Mouse (Mus musculus): ENCODE data around the gene Psmd3. TPM values are rescaled to one million over a fixed set of nuclear protein-coding genes. Genes with fewer than 3 reads are reported as not detected.
"Not testable (repeated sequence)": the region's sequence is repeated elsewhere in the genome, so short reads cannot be mapped to it uniquely, and the experiment has no call there.

Gene Psmd3
- 54.6 and 69.7 TPM in 2 replicates for total RNA-seq (2014; rRNA removed)
- 158 TPM in 2 replicates for polyA plus RNA-seq (2012; rRNA removed)

GRCm38 (mm10) chr11:98681786-98682745 lies at the start of gene Psmd3:
Psmd3 (plus strand) TSS chr11:98682554.
- Histone ChIP-seq H3K27ac (replicated peaks; ENCODE audit: insufficient read depth, low read depth, low read length) (peak within 1 kb of the TSS; percentile 56), H3K4me3 (ENCODE audit: insufficient read depth, low read depth, low read length) (peak within 1 kb of the TSS; percentile 79), H3K79me2 (ENCODE audit: control insufficient read depth, insufficient read depth, low read length) (peaks cover 9% of the 10 kb centered on the region; the same call in 1 of the 2 replicates), H3K9ac (ENCODE audit: low read depth, low read length) (peak within 1 kb of the TSS; percentile 82), H3K36me3 (ENCODE audit: control insufficient read depth, insufficient read depth, low read length) (peaks cover 10% of the 10 kb centered on the region; the same call in 1 of the 2 replicates), H3K27me3 (ENCODE audit: control insufficient read depth, insufficient read depth, low read length) (no peaks in the 10 kb centered on the region), H3K4me1 (ENCODE audit: control insufficient read depth, insufficient read depth, low read length) (peaks cover 5% of the 10 kb centered on the region)
- peak; percentile 93 for DNase-seq (ENCODE audit: extremely low read depth, low read depth, low spot score)
- WGBS: 4% methylated on average over 45 of the region's 45 CpGs
- TF ChIP-seq POLR2A (IDR thresholded peaks at IDR 0.05; ENCODE audit: extremely low read depth, insufficient read depth, low read length): peak; percentile 83
- TF ChIP-seq CTCF (IDR thresholded peaks at IDR 0.05; ENCODE audit: low read depth, low read length): no peak

- H3K79me2 ChIP-seq (ENCODE audit: control insufficient read depth, insufficient read depth, low read length); H3K4me3 ChIP-seq (ENCODE audit: insufficient read depth, low read depth, low read length); H3K36me3 ChIP-seq (ENCODE audit: control insufficient read depth, insufficient read depth, low read length); H3K9ac ChIP-seq (ENCODE audit: low read depth, low read length); H3K27me3 ChIP-seq (ENCODE audit: control insufficient read depth, insufficient read depth, low read length); H3K4me1 ChIP-seq (ENCODE audit: control insufficient read depth, insufficient read depth, low read length); H3K27ac ChIP-seq (replicated peaks; ENCODE audit: insufficient read depth, low read depth, low read length); DNase-seq (ENCODE audit: extremely low read depth, low read depth, low spot score): not testable (repeated sequence)
- 30% methylated on average over 10 of the region's 10 CpGs for whole genome bisulfite sequencing
- peak; percentile 44 for TF ChIP-seq CTCF (IDR thresholded peaks at IDR 0.05; ENCODE audit: low read depth, low read length)
Observed at GRCm38 (mm10) chr11:98635312-98635970, 46.9 kb upstream of the Psmd3 start.

- Histone ChIP-seq H3K79me2 (ENCODE audit: control insufficient read depth, insufficient read depth, low read length) (no peaks in the 10 kb centered on the region), H3K27ac (replicated peaks; ENCODE audit: insufficient read depth, low read depth, low read length) (no peak overlapping the region), H3K36me3 (ENCODE audit: control insufficient read depth, insufficient read depth, low read length) (no peaks in the 10 kb centered on the region), H3K27me3 (ENCODE audit: control insufficient read depth, insufficient read depth, low read length) (no peaks in the 10 kb centered on the region), H3K4me3 (ENCODE audit: insufficient read depth, low read depth, low read length) (no peak overlapping the region), H3K4me1 (ENCODE audit: control insufficient read depth, insufficient read depth, low read length) (no peaks in the 10 kb centered on the region), H3K9ac (ENCODE audit: low read depth, low read length) (no peak overlapping the region)
- no peak for TF ChIP-seq POLR2A (IDR thresholded peaks at IDR 0.05; ENCODE audit: extremely low read depth, insufficient read depth, low read length)
- TF ChIP-seq CTCF (IDR thresholded peaks at IDR 0.05; ENCODE audit: low read depth, low read length): no peak
- 80% methylated on average over 1 of the region's 1 CpGs for WGBS
- DNase-seq (ENCODE audit: extremely low read depth, low read depth, low spot score): no peak
Observed at GRCm38 (mm10) chr11:98637501-98637900, 44.9 kb upstream of the Psmd3 start.

- no peaks in the 10 kb centered on the region for H3K36me3 ChIP-seq (ENCODE audit: control insufficient read depth, insufficient read depth, low read length)
- no peak overlapping the region for H3K27ac ChIP-seq (replicated peaks; ENCODE audit: insufficient read depth, low read depth, low read length)
- H3K4me1 ChIP-seq (ENCODE audit: control insufficient read depth, insufficient read depth, low read length): no peaks in the 10 kb centered on the region
- no peak overlapping the region for H3K9ac ChIP-seq (ENCODE audit: low read depth, low read length)
- H3K79me2 ChIP-seq (ENCODE audit: control insufficient read depth, insufficient read depth, low read length): no peaks in the 10 kb centered on the region
- 63% methylated on average over 5 of the region's 5 CpGs for WGBS
- no peak overlapping the region for H3K4me3 ChIP-seq (ENCODE audit: insufficient read depth, low read depth, low read length)
- no peak for TF ChIP-seq POLR2A (IDR thresholded peaks at IDR 0.05; ENCODE audit: extremely low read depth, insufficient read depth, low read length)
- no peak for TF ChIP-seq CTCF (IDR thresholded peaks at IDR 0.05; ENCODE audit: low read depth, low read length)
- no peak for DNase-seq (ENCODE audit: extremely low read depth, low read depth, low spot score)
- no peaks in the 10 kb centered on the region for H3K27me3 ChIP-seq (ENCODE audit: control insufficient read depth, insufficient read depth, low read length)
Observed at GRCm38 (mm10) chr11:98640091-98640490, 42.3 kb upstream of the Psmd3 start.

- Histone ChIP-seq H3K27me3 (ENCODE audit: control insufficient read depth, insufficient read depth, low read length) (0 out of 2 replicates have a peak, but pooled peaks cover 7% of the 10 kb centered on the region), H3K4me3 (ENCODE audit: insufficient read depth, low read depth, low read length) (no peak overlapping the region), H3K36me3 (ENCODE audit: control insufficient read depth, insufficient read depth, low read length) (no peaks in the 10 kb centered on the region), H3K27ac (replicated peaks; ENCODE audit: insufficient read depth, low read depth, low read length) (no peak overlapping the region), H3K9ac (ENCODE audit: low read depth, low read length) (no peak overlapping the region), H3K79me2 (ENCODE audit: control insufficient read depth, insufficient read depth, low read length) (no peaks in the 10 kb centered on the region), H3K4me1 (ENCODE audit: control insufficient read depth, insufficient read depth, low read length) (no peaks in the 10 kb centered on the region)
- no peak for DNase-seq (ENCODE audit: extremely low read depth, low read depth, low spot score)
- TF ChIP-seq CTCF (IDR thresholded peaks at IDR 0.05; ENCODE audit: low read depth, low read length): no peak
- TF ChIP-seq POLR2A (IDR thresholded peaks at IDR 0.05; ENCODE audit: extremely low read depth, insufficient read depth, low read length): no peak
- 82% methylated on average over 3 of the region's 3 CpGs for WGBS
Observed at GRCm38 (mm10) chr11:98644757-98645156, 37.6 kb upstream of the Psmd3 start.

Measured in liver, adult 2 months (tissue).